Mouse (Mus musculus) megakaryocyte, embryonic 14.5 days (primary cell): Measurements from ENCODE around the gene Nkx1-2.

Experiments used
- FLI1 ChIP-seq: IDR thresholded peaks from 2 replicates; pipeline ENCODE4 v1.6.1; 2012; ENCODE audit warnings: low read length, inconsistent platforms, mixed read lengths
- GATA1 ChIP-seq: IDR thresholded peaks from 3 replicates; pipeline ENCODE4 v1.6.1; 2012; ENCODE audit warnings: mixed read lengths, low read length, inconsistent platforms, borderline replicate concordance

- TF ChIP-seq GATA1 (no peak), FLI1 (no peak)
Measured at GRCm38 (mm10) chr7:132581441-132581840, 18.0 kb downstream of the Nkx1-2 start.
